Mouse (Mus musculus): Measurements from ENCODE around the gene Lnx1. TPM values are rescaled to one million over a fixed set of nuclear protein-coding genes. Genes with fewer than 3 reads are reported as not detected.

Lnx1 gene
- not detected for polyA plus RNA-seq (2015; fragmentation: Illumina TruSeq; extraction: RNeasy Lipid Tissue Mini Kit (QIAGEN cat#74804); ENCODE audit: insufficient read depth, low replicate concordance)

DNA sequence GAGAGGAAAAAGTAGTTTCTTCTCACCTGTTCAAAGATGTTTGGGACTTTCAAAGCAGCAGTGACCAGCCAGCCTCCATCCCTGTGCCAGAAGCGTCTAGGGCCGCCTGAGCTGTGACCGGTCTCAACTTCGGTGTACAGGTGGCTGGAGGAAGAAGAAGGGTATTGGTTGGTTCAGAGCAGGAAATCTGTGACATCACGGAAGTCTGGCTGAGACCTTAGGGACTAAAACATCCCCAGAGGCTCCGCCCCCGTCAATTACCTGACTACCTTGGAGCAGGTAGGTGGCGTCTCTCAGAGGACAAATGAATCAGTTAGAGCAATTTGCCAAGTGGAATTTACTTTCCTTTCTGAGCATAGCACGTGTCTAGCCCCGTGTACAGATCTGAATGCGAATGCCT is at the start of gene Lnx1:
TSS of gene Lnx1 (minus strand) at position 147 of the 400 bp plus-strand sequence.

Other genes with a start within 250 kb of the Lnx1 start
- gene Scfd2, start 171.2 kb downstream of the Lnx1 start, polyA plus RNA-seq (2015; fragmentation: Illumina TruSeq; extraction: RNeasy Lipid Tissue Mini Kit (QIAGEN cat#74804); ENCODE audit: insufficient read depth, low replicate concordance) = 11.1 TPM
- 91.7 TPM for gene Fip1l1, start 167.5 kb downstream of the Lnx1 start, polyA plus RNA-seq (2015; fragmentation: Illumina TruSeq; extraction: RNeasy Lipid Tissue Mini Kit (QIAGEN cat#74804); ENCODE audit: insufficient read depth, low replicate concordance)